Mouse (Mus musculus) inflammation-experienced regulatory T-cells, adult 6 months (primary cell): ENCODE measurements around the gene Prickle2. TPM values are rescaled to one million over a fixed set of nuclear protein-coding genes. Genes with fewer than 3 reads are reported as not detected.

ENCODE experiments used
- ATAC-seq: one replicate; pipeline ENCODE4 v1.8.0; 2017
- polyA plus RNA-seq, 3 experiments: library from polyadenylated mRNA; unstranded; fragments of 100-300 nt; shearing (Covaris generic); gene quantifications; one replicate each; pipeline ENCODE4 v1.2.1; 2017

Prickle2 gene
- polyA plus RNA-seq, 3 experiments from 2014 or later, result not detected

DNA sequence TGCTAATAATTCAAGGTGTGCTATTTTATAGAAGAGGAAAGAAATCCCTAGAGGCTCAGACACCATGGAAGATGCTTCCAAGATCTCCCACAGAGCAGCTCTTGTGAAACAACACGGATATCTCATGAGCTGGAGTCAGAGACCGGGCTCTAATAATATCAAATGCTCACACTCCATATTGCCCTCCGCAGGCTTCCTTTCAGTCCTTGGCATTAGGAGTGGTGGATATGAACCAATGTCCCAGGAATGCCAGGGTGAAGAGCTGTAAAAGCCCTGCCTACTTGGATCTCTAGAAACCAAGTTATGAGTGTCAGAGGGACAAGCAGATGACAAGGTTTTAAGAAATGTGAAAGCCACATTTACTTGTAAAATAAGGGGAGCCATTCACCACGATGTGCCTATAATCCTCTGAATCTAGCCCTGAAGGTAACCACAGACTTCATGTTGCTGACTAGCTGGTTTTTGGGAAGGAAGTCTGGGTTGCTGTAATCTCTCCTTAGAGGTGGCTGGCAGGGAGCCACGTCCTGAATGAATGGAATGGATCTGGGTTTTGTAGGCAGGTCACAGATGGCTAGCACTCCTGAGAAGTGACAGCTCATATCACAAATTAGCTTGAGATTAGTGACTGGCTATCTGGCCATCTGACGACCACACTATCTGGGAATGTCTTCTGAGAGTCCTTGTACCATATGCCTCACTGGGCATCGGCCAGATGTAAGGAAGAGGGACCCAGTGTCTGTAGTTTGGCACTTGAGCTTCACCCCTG is 278.4 kb downstream of the Prickle2 start:
- ATAC-seq, result no peak

- ATAC-seq, result no peak
These were observed 280.1 kb downstream of the Prickle2 start for GRCm38 (mm10) chr6:92425901-92426300.

DNA sequence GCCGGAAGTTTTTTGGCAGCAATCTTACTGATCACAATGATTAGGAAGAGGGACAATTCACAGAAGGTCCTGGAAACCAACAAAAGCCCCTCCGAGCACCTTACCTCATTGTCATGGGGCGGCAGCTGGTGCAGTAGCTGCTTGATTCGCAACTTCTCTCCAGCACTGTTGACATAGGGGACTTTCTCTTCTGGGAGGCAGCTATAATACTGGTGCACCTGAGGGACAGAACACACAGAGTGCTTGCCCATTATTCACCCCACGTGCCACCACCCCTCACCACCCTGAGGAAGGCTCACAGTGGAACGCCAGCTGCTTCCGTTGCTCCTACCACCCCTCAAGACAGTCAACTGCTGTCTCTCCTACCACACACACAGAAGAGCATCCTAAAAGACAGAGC is 280.5 kb downstream of the Prickle2 start:
- no peak for ATAC-seq

- ATAC-seq, result no peak
These were observed 281.0 kb downstream of the Prickle2 start for GRCm38 (mm10) chr6:92424991-92425390.

DNA sequence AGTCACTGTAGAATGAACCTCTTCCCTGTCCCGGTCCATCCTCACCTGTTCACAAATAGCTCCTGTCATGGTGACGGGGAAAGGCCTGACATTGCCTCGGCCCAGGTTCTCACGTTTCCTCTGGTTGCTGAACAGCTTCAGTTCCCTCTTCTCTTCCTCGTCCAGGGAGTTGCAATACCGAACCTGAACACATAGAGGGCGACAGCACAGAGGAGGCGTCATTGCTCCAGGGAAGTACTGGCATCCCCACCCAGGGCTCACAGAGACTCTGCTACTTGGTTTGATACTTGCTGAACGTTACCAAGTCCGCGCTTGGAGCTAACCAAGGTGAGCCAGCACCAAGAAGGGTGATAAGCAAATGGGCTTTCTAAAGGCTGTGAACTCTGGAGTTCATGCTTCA is 283.7 kb downstream of the Prickle2 start:
- no peak for ATAC-seq

GRCm38 (mm10) chr6:92420106-92420505 is 285.8 kb downstream of the Prickle2 start:
- no peak for ATAC-seq

- no peak for ATAC-seq
These were observed 290.6 kb downstream of the Prickle2 start for GRCm38 (mm10) chr6:92415405-92415755.

DNA sequence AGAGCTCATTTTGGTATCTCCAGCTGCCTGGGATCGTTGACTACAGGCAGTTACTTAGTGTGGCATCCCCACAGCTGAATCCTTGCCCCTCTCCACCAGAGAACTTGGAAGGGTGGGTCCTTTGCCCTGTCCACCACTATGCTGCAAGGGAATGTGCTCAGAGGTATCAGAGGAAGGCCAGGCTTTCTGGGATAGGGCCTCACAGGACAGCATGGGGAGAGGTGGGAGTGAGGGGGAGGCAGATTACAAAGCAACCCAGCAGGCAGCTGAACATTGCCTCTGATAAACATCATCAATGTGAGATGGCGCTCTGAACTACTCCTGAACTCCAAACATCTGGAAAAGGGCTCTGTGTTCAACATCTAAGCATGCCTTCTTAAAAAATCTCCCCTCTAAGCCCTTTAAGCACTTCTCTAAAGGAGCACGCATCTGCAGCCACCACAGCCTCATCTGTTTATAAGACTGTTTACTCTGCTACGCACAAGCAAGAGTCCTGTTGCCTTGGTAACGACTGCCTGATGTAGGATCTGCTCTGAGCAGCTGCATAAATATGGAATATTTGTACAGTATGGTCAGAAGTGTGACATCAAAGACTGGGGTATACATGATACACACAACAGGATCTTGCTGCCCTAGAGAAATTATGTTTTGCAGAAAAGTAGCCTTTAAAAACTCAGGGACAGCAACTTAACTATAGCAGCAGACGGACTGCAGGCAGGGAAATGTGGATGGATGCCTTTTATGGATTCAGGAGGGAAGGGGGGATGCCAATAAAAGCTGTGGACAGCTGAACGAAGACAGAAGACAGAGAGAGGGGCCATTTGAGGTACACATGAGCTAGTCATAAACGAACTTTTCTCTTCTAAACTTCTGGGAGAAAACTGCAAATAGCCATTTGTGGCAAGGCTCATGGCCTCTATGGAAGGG is 291.2 kb downstream of the Prickle2 start:
- no peak for ATAC-seq

- ATAC-seq, result no peak
These were observed 292.0 kb downstream of the Prickle2 start for GRCm38 (mm10) chr6:92413982-92414381.

GRCm38 (mm10) chr6:92409788-92410187 is 296.2 kb downstream of the Prickle2 start:
- no peak for ATAC-seq

GRCm38 (mm10) chr6:92407259-92407658 is 298.7 kb downstream of the Prickle2 start:
- no peak for ATAC-seq

DNA sequence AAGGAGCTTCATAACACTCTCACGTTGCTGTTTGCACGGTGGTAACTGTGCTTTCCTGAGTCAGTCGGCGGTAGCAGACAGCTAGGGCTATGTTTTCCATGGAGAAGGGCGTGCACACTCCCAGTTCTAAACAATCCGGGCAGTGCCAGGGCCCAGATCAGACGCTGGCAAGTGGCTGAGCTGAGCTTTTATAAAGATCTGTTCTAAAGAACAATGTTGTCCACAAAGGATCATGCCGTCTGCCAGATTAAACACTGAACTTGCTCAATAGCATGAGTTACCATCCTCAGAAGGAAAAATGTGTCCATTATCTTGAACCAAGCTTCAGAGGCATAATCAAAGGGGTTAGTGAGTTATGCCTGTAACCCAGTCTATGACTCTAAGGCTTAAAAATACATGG is 300.4 kb downstream of the Prickle2 start:
- ATAC-seq, result no peak

GRCm38 (mm10) chr6:92397876-92398275 is 308.1 kb downstream of the Prickle2 start:
- no peak for ATAC-seq

DNA sequence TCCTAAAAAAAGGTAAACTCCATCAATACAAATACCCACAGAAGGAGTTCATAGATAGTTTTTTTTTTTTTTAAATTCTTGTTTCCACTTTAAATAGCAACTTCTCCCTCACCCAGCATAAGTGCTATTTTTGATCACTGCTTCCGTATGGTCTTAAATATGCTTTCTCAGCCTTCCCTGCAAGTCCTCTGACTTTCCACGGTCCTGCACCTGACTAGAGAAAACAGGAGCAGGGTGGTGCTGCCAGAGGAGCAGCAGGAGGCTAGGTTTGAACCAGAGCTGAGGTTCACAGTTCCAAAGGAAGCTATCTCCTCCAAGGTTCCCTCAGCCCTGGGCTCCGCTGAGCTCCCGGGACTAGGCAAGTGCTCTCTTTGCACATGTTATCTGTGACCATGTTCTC is 310.4 kb downstream of the Prickle2 start:
- no peak for ATAC-seq

DNA sequence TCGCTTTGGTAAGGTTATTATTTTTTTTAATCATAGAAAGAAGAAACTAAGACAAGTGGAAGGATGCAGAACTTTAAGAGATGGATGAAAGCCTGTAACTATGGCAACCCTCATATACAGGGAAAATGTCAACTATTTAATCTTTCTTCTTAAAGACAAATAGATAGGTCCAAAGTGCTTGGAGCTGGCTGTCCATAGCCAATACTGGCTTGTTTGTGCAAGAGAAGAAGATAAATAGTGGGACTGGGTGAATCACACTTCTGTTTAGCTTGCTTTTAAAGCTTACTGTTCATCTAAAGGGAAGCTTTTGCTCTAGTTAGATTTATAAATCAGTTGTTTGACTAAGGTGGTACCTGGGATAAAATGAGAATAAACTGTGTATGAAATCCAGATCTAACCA is 310.8 kb downstream of the Prickle2 start:
- ATAC-seq, result no peak

GRCm38 (mm10) chr6:92394628-92395027 is 311.3 kb downstream of the Prickle2 start:
- no peak for ATAC-seq

DNA sequence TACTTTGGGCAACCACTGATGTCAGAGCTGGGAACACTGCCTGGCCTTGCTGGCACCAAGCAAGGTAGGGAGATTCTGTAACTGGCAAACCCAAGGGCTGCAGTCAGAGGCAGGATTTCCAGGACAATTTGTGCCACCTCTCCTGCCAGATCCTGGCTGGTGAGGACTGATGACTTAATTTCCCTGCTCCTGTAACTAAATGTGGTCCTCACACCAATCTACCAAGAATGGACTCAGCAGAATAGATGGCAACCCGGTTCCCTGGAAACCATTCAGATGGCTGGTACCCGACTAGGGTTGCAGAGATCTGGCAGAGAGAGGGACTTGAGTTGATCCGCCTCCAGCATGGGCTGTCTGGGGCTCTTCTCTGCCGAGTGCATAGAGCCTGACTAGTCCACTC is 315.6 kb downstream of the Prickle2 start:
- no peak for ATAC-seq

GRCm38 (mm10) chr6:92388681-92389080 is 317.3 kb downstream of the Prickle2 start:
- no peak for ATAC-seq

DNA sequence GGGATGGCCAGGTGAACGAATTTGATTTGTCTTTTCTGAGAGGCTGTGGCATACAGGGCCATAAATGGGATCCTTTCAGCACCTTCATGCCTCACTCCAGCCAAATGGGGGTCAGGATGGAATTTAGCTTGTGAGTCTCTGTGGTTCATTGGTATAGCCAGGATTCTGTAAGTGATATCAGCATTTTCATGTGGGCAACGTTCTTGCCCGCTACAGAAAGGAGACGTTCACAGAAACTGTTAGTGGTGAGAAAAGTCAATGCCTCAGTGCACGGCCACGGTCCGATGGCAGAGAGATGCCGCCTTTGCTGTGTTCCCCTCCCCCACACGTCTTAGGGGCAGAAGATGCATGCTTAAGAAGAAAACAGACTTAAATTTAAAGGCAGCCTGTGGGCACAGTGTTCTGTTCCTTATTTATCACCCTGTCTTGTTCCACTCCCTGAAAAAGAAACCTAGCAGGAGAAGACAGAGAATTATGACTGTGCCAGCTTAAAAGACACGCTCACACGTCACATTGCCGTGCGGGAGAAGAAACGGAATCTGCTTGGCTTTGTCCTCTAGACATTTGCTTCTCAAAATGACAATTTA is 322.7 kb downstream of the Prickle2 start:
- ATAC-seq, result no peak

DNA sequence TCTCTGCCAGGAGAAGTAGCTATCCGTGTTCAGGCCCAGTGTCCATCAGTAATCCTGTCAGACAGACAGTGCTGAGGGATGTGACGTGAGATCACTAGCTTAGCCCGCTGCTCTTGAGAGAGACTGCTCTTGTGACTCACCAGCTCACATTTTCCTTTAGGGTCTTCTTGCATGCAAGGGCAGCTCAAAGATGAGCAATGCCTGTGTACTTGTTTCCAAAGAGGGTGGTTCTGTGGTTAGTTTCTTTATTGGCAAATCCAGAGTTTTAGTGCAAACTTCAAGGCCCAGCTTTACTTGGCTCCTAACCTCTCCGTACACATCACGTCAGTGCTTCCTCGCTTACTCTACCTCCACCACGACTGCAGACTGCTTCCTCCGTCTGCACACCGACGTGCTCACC is 324.9 kb downstream of the Prickle2 start:
- no peak for ATAC-seq

GRCm38 (mm10) chr6:92374826-92375225 is 331.1 kb downstream of the Prickle2 start:
- ATAC-seq, result no peak

GRCm38 (mm10) chr6:92370896-92371295 is 335.1 kb downstream of the Prickle2 start:
- ATAC-seq, result no peak

DNA sequence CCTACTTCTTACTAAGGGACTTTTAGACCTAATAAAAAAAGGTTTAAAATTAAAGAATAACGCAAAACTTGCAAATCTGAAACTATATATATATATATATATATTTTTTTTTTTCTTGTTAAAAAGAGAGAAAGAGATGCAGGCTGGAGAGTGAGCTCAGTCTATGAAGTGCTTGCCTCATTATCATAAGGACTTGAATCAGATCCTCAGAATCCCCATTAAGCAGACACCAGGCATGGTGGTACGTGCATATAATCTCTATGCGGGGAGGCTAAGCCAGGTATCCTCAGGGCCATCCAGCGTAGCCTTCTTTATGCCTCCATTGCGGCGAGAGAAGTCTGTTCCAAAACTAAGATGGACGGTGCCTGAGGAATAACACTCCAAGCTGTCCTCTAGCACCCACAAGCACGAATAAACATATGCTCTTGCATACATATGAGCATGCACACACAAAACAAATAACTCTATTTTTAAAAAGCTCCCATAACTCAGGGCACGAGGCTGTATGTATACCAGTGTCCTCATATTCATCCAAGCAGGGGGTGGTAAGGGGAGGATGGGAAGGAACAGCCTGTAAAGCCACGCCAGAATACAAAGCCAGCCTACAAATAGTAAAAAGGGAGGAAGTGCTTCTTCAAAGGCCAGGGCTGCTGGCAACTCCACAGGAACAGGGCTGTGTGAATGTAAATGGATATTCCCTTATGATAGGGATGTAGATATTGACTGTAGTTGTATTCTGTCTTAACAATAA is 358.5 kb downstream of the Prickle2 start:
- no peak for ATAC-seq
